Mouse (Mus musculus) kidney, postnatal 0 days (tissue): Measurements from ENCODE around the gene Slfn5. TPM values are rescaled to one million over a fixed set of nuclear protein-coding genes. Genes with fewer than 3 reads are reported as not detected.
A peak's percentile ranks its signal among the peaks of the same experiment; 100 is the strongest.

ENCODE experiments used
- ATAC-seq: fragments of 200-750 bp; cut with Nextera tagmentation; replicated peaks from 2 replicates; pipeline ENCODE4 v1.8.0; 2017; ENCODE audit warnings: low read depth, moderate number of reproducible peaks, moderate TSS enrichment, moderate library complexity; ENCODE audit not compliant: low FRiP score
- DNase-seq: peaks from one replicate; pipeline ENCODE4 v3.0.0-alpha.2; 2016; ENCODE audit warnings: low spot score
- H3K27ac ChIP-seq: fragments of 300-500 bp; sonication (generic); 2 replicates; pipeline ENCODE4 v1.5.1; 2014; ENCODE audit warnings: mild to moderate bottlenecking
- H3K27me3 ChIP-seq: fragments of 300-500 bp; sonication (generic); 2 replicates; pipeline ENCODE4 v1.6.1; 2014; ENCODE audit warnings: low read length, mixed read lengths; ENCODE audit not compliant: insufficient read depth
- H3K36me3 ChIP-seq: fragments of 300-500 bp; sonication (generic); 2 replicates; pipeline ENCODE4 v1.6.1; 2014; ENCODE audit warnings: low read length, mixed read lengths; ENCODE audit not compliant: insufficient read depth
- H3K4me1 ChIP-seq: fragments of 300-500 bp; sonication (generic); replicated peaks from 2 replicates; pipeline ENCODE4 v1.6.1; 2014; ENCODE audit warnings: antibody characterized with exemption, low read length, mixed read lengths; ENCODE audit not compliant: insufficient read depth
- H3K4me2 ChIP-seq: fragments of 300-500 bp; sonication (generic); 2 replicates; pipeline ENCODE4 v1.6.1; 2014; ENCODE audit warnings: mild to moderate bottlenecking, low read length, moderate library complexity, mixed read lengths
- H3K4me3 ChIP-seq: fragments of 300-500 bp; sonication (generic); replicated peaks from 2 replicates; pipeline ENCODE4 v1.5.1; 2014; ENCODE audit warnings: low read depth, low read length
- H3K9ac ChIP-seq: fragments of 300-500 bp; sonication (generic); 2 replicates; pipeline ENCODE4 v1.6.1; 2014; ENCODE audit warnings: low read depth, low read length
- H3K9me3 ChIP-seq: fragments of 300-500 bp; sonication (generic); replicated peaks from 2 replicates; pipeline ENCODE4 v1.6.1; 2016; ENCODE audit warnings: low read length, inconsistent platforms, mixed read lengths
- CTCF ChIP-seq: IDR thresholded peaks from 2 replicates; pipeline ENCODE4 v1.5.1; 2016; ENCODE audit warnings: antibody characterized with exemption, low read depth, mild to moderate bottlenecking, moderate library complexity
- WGBS: fragments of 180-500 bp; shearing (Covaris S2); extraction: QIAGEN DNeasy Blood & Tissue Kit; methylation state at CpG from one replicate; pipeline ENCODE4 v1.1.7; 2014; 5-methylcytosine and 5-hydroxymethylcytosine counted together
- polyA plus RNA-seq: library from polyadenylated mRNA; unstranded; fragments of >200 nt; fragmentation: Nextera tagmentation; extraction: Ambion mirVana; gene quantifications from 2 replicates; pipeline ENCODE4 v1.2.1, GENCODE M21; 2015

Slfn5 gene
- polyA plus RNA-seq, 1 experiment from 2014 or later = 21.1 TPM

- 43% methylated on average over 6 of the region's 6 CpGs for WGBS
- H3K4me1 ChIP-seq = no peaks in the 10 kb centered on the region
- no peak overlapping the region for H3K27ac ChIP-seq
Observed at GRCm38 (mm10) chr11:82943336-82943735, 7.8 kb upstream of the Slfn5 start.

GRCm38 (mm10) chr11:82945636-82946035, 5.5 kb upstream of the Slfn5 start:
- 69% methylated on average over 2 of the region's 2 CpGs for WGBS
- Histone ChIP-seq H3K4me3 (no peak overlapping the region), H3K4me2 (no peak overlapping the region), H3K27ac (no peak overlapping the region), H3K9ac (no peak overlapping the region), H3K27me3 (0 out of 2 replicates have a peak, but pooled peaks cover 5% of the 10 kb centered on the region), H3K4me1 (no peaks in the 10 kb centered on the region; the same call in 1 of the 2 replicates), H3K36me3 (no peaks in the 10 kb centered on the region), H3K9me3 (no peaks in the 10 kb centered on the region)
- DNase-seq = no peak
- no peak for TF ChIP-seq CTCF
- no peak for ATAC-seq

More at GRCm38 (mm10) chr11:82943336-82943735, 7.8 kb upstream of the Slfn5 start:
- no peak for TF ChIP-seq CTCF
- no peak for DNase-seq
- Histone ChIP-seq H3K27me3 (0 out of 2 replicates have a peak, but pooled peaks cover 3% of the 10 kb centered on the region), H3K9me3 (no peaks in the 10 kb centered on the region), H3K36me3 (no peaks in the 10 kb centered on the region), H3K4me2 (no peak overlapping the region), H3K4me3 (no peak overlapping the region), H3K9ac (no peak overlapping the region)
- ATAC-seq = no peak

DNA sequence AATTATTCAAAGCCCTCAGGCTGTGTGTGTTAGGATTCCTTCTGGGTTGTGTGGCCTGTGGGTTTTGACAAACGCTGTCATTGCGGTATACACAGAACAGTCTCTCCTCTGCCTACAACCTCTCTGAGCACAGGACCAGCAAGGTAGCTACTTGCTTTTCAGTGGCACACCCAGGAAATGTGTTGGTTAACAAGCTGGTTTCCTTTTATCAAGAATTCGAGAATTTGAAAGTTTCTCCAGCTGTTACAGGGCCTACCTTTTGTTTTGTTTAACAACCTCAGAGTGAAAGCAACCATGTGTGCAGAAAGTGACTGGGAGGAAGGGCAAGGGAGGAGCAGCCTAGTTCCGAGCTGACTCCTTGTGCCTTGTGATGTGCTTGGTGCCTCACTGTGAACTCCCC, 3.7 kb upstream of the Slfn5 start:
- no peaks in the 10 kb centered on the region; the same call in 1 of the 2 replicates for H3K4me1 ChIP-seq
- TF ChIP-seq CTCF = no peak
- H3K9me3 ChIP-seq = no peaks in the 10 kb centered on the region
- peaks cover 2% of the 10 kb centered on the region; the same call in 1 of the 2 replicates for H3K27me3 ChIP-seq
- DNase-seq (no peak), ATAC-seq (no peak)
- H3K4me2 ChIP-seq = no peak overlapping the region
- H3K27ac ChIP-seq = no peak overlapping the region
- no peak overlapping the region for H3K4me3 ChIP-seq
- 54% methylated on average over 4 of the region's 4 CpGs for WGBS
- H3K36me3 ChIP-seq = no peaks in the 10 kb centered on the region
- H3K9ac ChIP-seq = no peak overlapping the region

DNA sequence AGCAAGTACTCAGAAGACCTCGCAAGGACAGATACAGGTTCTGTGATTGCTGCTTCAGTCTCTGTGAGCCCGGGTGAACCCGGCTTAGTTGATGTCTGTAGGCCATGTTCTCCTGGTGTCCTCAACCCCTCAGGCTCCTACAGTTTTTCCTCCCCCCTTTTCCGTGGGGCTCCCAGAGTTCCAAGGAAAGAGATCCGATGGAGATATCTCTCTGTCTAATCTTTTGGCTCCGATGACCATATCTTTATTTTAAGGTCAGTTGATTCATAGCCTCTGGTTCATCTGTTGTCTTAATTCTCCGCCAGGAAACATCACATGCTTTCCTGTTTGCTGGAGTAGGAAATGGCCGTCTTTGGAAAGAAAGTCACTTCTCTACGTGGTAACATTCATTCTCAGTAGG, 2.1 kb upstream of the Slfn5 start:
- no peak for TF ChIP-seq CTCF
- Histone ChIP-seq H3K27me3 (peaks cover 5% of the 10 kb centered on the region; the same call in 1 of the 2 replicates), H3K9me3 (no peaks in the 10 kb centered on the region), H3K4me1 (no peaks in the 10 kb centered on the region; the same call in 1 of the 2 replicates), H3K27ac (peak overlapping the region; percentile 19; the same call in 1 of the 2 replicates), H3K4me2 (peak overlapping the region; percentile 13; the same call in 1 of the 2 replicates), H3K4me3 (no peak overlapping the region), H3K36me3 (no peaks in the 10 kb centered on the region), H3K9ac (no peak overlapping the region)
- WGBS = 60% methylated on average over 9 of the region's 9 CpGs
- peak; percentile 55 for DNase-seq
- no peak for ATAC-seq

GRCm38 (mm10) chr11:82951865-82952611, 889 bp downstream of the Slfn5 start:
- H3K9me3 ChIP-seq = no peaks in the 10 kb centered on the region
- H3K27ac ChIP-seq = peak overlapping the region; percentile 83
- ATAC-seq (peak; percentile 69), DNase-seq (peak; percentile 79)
- WGBS = 6% methylated on average over 28 of the region's 28 CpGs
- peaks cover 5% of the 10 kb centered on the region; the same call in 1 of the 2 replicates for H3K27me3 ChIP-seq
- H3K4me2 ChIP-seq = peak overlapping the region; percentile 41
- no peaks in the 10 kb centered on the region; the same call in 1 of the 2 replicates for H3K4me1 ChIP-seq
- peak overlapping the region; percentile 40 for H3K4me3 ChIP-seq
- TF ChIP-seq CTCF = no peak
- H3K36me3 ChIP-seq = no peaks in the 10 kb centered on the region
- H3K9ac ChIP-seq = peak overlapping the region; percentile 59

DNA sequence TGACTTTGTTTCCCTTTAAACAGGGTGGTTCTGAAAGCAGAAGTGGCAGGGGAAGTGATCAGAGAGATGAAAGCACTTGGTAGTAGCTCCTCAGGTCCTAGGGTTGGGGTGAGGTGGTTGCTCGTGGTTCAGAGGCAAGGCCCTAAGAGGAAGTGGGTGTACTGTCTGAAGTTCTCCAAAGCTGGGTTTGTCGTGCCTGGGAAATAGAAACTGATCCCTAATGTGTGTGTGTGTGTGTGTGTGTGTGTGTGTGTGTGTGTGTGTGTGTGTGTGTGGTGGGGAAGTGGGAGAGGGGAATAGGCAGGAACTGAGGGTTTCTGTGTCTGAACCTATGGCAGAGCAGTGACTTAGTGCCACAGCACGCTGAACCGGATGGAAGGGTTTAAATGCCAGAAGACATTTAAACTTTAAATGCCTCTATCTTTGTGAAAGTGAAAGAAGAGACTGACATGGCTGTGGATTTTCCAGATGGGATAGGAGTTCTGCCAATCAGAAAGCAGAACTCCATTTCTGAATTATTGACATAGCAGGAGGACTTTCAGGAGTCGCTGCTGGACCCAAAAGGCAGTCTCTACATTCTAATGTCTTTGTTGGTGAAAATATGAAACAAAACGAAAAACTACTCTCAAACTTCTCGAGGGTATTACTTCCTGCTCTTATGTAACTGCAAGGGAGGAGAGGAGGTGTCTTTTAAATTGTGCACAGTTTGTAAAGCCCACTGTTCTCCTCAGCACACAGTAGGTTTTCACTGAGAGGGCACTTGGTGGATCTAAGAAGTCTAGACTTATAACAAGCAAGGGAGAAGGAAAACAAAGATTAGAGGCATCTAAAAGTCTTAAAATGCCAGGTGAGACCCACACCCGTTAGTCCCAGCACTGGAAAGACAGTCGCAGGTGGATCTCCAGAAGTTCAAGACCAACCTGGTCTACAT, 1.7 kb downstream of the Slfn5 start:
- peak overlapping the region; percentile 40 for H3K4me3 ChIP-seq
- no peaks in the 10 kb centered on the region for H3K9me3 ChIP-seq
- no peaks in the 10 kb centered on the region; the same call in 1 of the 2 replicates for H3K4me1 ChIP-seq
- 51% methylated on average over 9 of the region's 9 CpGs for WGBS
- peak overlapping the region; percentile 83 for H3K27ac ChIP-seq
- TF ChIP-seq CTCF = no peak
- H3K4me2 ChIP-seq = peak overlapping the region; percentile 41
- no peaks in the 10 kb centered on the region for H3K36me3 ChIP-seq
- ATAC-seq (no peak), DNase-seq (peak; percentile 43)
- peaks cover 5% of the 10 kb centered on the region; the same call in 1 of the 2 replicates for H3K27me3 ChIP-seq
- peak overlapping the region; percentile 59; the same call in 1 of the 2 replicates for H3K9ac ChIP-seq
